Mouse (Mus musculus) MEL (cell line): ENCODE results near the gene Isca1. TPM values are rescaled to one million over a fixed set of nuclear protein-coding genes. Genes with fewer than 3 reads are reported as not detected.
"Not testable (repeated sequence)": the region's sequence is repeated elsewhere in the genome, so short reads cannot be mapped to it uniquely, and the experiment has no call there.

Source experiments
- DNase-seq: peaks from one replicate; pipeline ENCODE4 v3.0.0; 2011; ENCODE audit warnings: low read depth, low spot score
- H3K27ac ChIP-seq: 2 replicates; pipeline ENCODE4 v1.5.1; 2012; ENCODE audit warnings: low read depth, mild to moderate bottlenecking, control low read depth, low read length, moderate library complexity; ENCODE audit not compliant: control insufficient read depth
- H3K27me3 ChIP-seq, 2 experiments: fragments of 150-350 bp in 1 of 2; sonication (generic) in 1 of 2; 2 replicates each; pipeline ENCODE4 v1.6.1; 2012; ENCODE audit warnings: low read length in 2 of 2, mild to moderate bottlenecking in 2 of 2, improper control_type of control experiment in 1 of 2, moderate library complexity in 1 of 2; ENCODE audit not compliant: insufficient read depth in 2 of 2, control insufficient read depth in 1 of 2
- H3K36me3 ChIP-seq, 2 experiments: 2 replicates each; pipeline ENCODE4 v1.6.1; 2012 to 2014; ENCODE audit warnings: low read length in 2 of 2, improper control_type of control experiment in 1 of 2, inconsistent platforms in 1 of 2, mild to moderate bottlenecking in 1 of 2; ENCODE audit not compliant: insufficient read depth in 2 of 2, control insufficient read depth in 1 of 2
- H3K4me1 ChIP-seq, 2 experiments: fragments of 150-350 bp in 1 of 2; sonication (generic) in 1 of 2; 2 replicates each; pipeline ENCODE4 v1.6.1; 2012; ENCODE audit warnings: low read length in 2 of 2, improper control_type of control experiment in 1 of 2, mild to moderate bottlenecking in 1 of 2; ENCODE audit not compliant: insufficient read depth in 2 of 2, control insufficient read depth in 1 of 2
- H3K4me3 ChIP-seq, 2 experiments: fragments of 150-350 bp in 1 of 2; sonication (generic) in 1 of 2; 2 replicates each; pipeline ENCODE4 v1.5.1; 2012; ENCODE audit warnings: low read depth in 2 of 2, low read length in 2 of 2, mild to moderate bottlenecking in 2 of 2, moderate library complexity in 2 of 2, control low read depth in 1 of 2, improper control_type of control experiment in 1 of 2; ENCODE audit not compliant: control insufficient read depth in 1 of 2, insufficient read depth in 1 of 2
- H3K79me2 ChIP-seq: 2 replicates; pipeline ENCODE4 v1.6.1; 2012; ENCODE audit warnings: mild to moderate bottlenecking, low read length, moderate library complexity; ENCODE audit not compliant: control insufficient read depth, poor library complexity, insufficient read depth
- H3K9ac ChIP-seq: 2 replicates; pipeline ENCODE4 v1.6.1; 2012; ENCODE audit warnings: low read depth, mild to moderate bottlenecking, control low read depth, low read length, moderate library complexity; ENCODE audit not compliant: control insufficient read depth, poor library complexity, severe bottlenecking
- H3K9me3 ChIP-seq: fragments of 150-350 bp; sonication (generic); replicated peaks from 2 replicates; pipeline ENCODE4 v1.6.1; 2012; ENCODE audit warnings: mild to moderate bottlenecking, low read length, improper control_type of control experiment, moderate library complexity; ENCODE audit not compliant: insufficient read depth
- CHD1 ChIP-seq: IDR thresholded peaks from 2 replicates; pipeline ENCODE4 v1.6.1; 2012; ENCODE audit warnings: low read depth, mild to moderate bottlenecking, inconsistent platforms, low read length, improper control_type of control experiment
- CTCF ChIP-seq, 3 experiments: IDR thresholded peaks in 2 of 3; conservative IDR thresholded peaks in 1 of 3; 2 replicates each; pipeline ENCODE4 v1.5.1; 2011 to 2012; ENCODE audit warnings: low read length in 3 of 3, low read depth in 2 of 3, mild to moderate bottlenecking in 2 of 3, improper control_type of control experiment in 1 of 3, inconsistent platforms in 1 of 3, mixed read lengths in 1 of 3, moderate library complexity in 1 of 3; ENCODE audit not compliant: control insufficient read depth in 1 of 3, insufficient read depth in 1 of 3, poor library complexity in 1 of 3, severe bottlenecking in 1 of 3
- ETS1 ChIP-seq: IDR thresholded peaks from 2 replicates; pipeline ENCODE4 v1.6.1; 2012; ENCODE audit warnings: low read depth, mild to moderate bottlenecking, inconsistent platforms, low read length, improper control_type of control experiment, moderate library complexity
- MAFK ChIP-seq: IDR thresholded peaks from 2 replicates; pipeline ENCODE4 v1.6.1; 2011; ENCODE audit warnings: low read depth, mild to moderate bottlenecking, low read length, improper control_type of control experiment, borderline replicate concordance
- MYB ChIP-seq: IDR thresholded peaks from 2 replicates; pipeline ENCODE4 v1.6.1; 2011; ENCODE audit warnings: mild to moderate bottlenecking, low read depth, low read length, improper control_type of control experiment
- POLR2A ChIP-seq, 2 experiments: IDR thresholded peaks; 2 replicates each; pipeline ENCODE4 v1.6.1; 2011 to 2012; ENCODE audit warnings: low read length in 2 of 2, mild to moderate bottlenecking in 2 of 2, control low read depth in 1 of 2, improper control_type of control experiment in 1 of 2, low read depth in 1 of 2, moderate library complexity in 1 of 2; ENCODE audit not compliant: control insufficient read depth in 1 of 2, insufficient read depth in 1 of 2, poor library complexity in 1 of 2
- POLR2AphosphoS2 ChIP-seq: IDR thresholded peaks from 2 replicates; pipeline ENCODE4 v1.6.1; 2011; ENCODE audit warnings: low read length, improper control_type of control experiment
- POLR2AphosphoS5 ChIP-seq: IDR thresholded peaks from 2 replicates; pipeline ENCODE4 v1.6.1; 2012; ENCODE audit warnings: low read depth, borderline replicate concordance, mild to moderate bottlenecking, inconsistent platforms, low read length, moderate library complexity, mixed read lengths
- RAD21 ChIP-seq: IDR thresholded peaks from 2 replicates; pipeline ENCODE4 v1.6.1; 2011; ENCODE audit warnings: mild to moderate bottlenecking, low read depth, low read length, improper control_type of control experiment
- ZMIZ1 ChIP-seq: IDR thresholded peaks from 2 replicates; pipeline ENCODE4 v1.6.1; 2012; ENCODE audit warnings: low read depth, mild to moderate bottlenecking, inconsistent platforms, low read length, improper control_type of control experiment, moderate library complexity
- polyA plus RNA-seq, 2 experiments: library from polyadenylated mRNA; stranded (reverse) in 1 of 2; unstranded in 1 of 2; fragments of >175 nt in 1 of 2; fragments of >200 nt in 1 of 2; gene quantifications; 2 replicates each; pipeline versions ENCODE4 v1.2.1 to v1.2.4; 2012; ENCODE audit warnings: low replicate concordance in 2 of 2, low read depth in 1 of 2; ENCODE audit not compliant: insufficient read length in 2 of 2, insufficient read depth in 1 of 2, missing spikeins in 1 of 2
- total RNA-seq: library from RNA; depleted of rRNA; stranded (reverse); fragments of 300-350 nt; gene quantifications from 2 replicates; pipeline ENCODE4 v1.2.3, GENCODE M21; 2012; rRNA removed

Gene Isca1
- total and polyA plus RNA-seq, 3 experiments: 31.2 to 76.3 (median 63.5) TPM

DNA sequence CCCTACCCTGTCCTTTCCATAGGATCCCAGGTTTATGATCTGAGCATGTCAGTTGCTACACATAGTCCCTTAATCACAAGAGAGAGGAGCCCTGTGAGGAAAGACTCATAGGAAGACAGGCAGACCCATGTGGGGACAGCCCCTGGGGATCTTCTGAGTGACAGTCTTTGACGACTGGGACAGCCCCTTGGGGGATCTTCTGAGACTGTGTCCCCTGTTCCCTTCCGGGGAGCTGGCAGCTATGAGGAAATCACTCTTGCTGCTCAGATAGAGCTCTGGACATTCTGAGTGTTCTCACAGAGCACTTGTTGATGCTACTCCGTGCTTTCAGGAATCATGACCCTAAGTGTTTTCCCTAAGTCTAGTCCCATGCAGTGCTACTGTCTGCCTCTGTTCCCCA is 55.9 kb downstream of the Isca1 start:
- Histone ChIP-seq H3K27ac (no peak overlapping the region), H3K9me3 (no peaks in the 10 kb centered on the region), H3K27me3 (peaks cover 2 to 8% of the 10 kb centered on the region in 2 experiments; a peak in 3 of 4 replicates), H3K36me3 (no peaks in the 10 kb centered on the region), H3K79me2 (no peaks in the 10 kb centered on the region), H3K4me1 (no peaks in the 10 kb centered on the region), H3K9ac (no peak overlapping the region), H3K4me3 (no peak overlapping the region)
- no peak for DNase-seq
- TF ChIP-seq CTCF (IDR thresholded peaks at IDR 0.05 in 2 of 3, conservative IDR thresholded peaks at IDR 0.05 in 1 of 3; ENCODE audit: control insufficient read depth in 1 of 3, insufficient read depth in 1 of 3, low read depth in 2 of 3, low read length in 3 of 3, poor library complexity in 1 of 3, severe bottlenecking in 1 of 3) (no peak), POLR2A (IDR thresholded peaks at IDR 0.05; ENCODE audit: control insufficient read depth in 1 of 2, insufficient read depth in 1 of 2, low read depth in 1 of 2, low read length in 2 of 2, poor library complexity in 1 of 2) (no peak), POLR2AphosphoS5 (no peak), ETS1 (no peak), MYB (no peak), CHD1 (no peak), ZMIZ1 (no peak), MAFK (no peak), RAD21 (no peak)

- H3K4me1 ChIP-seq, DNase-seq, H3K79me2 ChIP-seq, H3K9me3 ChIP-seq, H3K4me3 ChIP-seq, H3K9ac ChIP-seq, H3K27ac ChIP-seq, H3K36me3 ChIP-seq, H3K27me3 ChIP-seq: not testable (repeated sequence)
Measured at GRCm38 (mm10) chr13:59711984-59712383, 57.6 kb downstream of the Isca1 start, which contains the start of gene Spata31d1b. Gene Spata31d1b (plus strand): TSS chr13:59712284.

DNA sequence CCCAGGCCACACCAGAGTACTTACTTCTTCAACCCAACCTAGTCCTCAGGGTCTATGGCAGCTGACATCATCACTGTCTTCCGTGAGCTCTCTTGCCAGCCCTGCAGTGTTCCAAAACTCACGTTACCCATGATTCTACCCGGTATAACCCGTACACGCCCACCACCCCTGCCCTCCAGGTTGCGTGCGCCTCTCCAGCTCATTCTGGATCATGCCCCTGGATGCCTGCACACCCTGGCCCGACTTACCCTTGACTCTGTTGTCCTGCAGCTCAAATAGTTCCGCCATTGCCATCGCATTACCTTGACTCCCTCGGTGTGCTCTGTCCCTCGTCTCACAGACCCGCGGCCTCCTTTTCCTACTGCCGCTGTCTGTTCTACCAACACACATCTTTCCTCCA is 59.4 kb downstream of the Isca1 start, which contains the start of gene Spata31d1a:
Spata31d1a (minus strand) TSS at position 101 of the 400 bp plus-strand sequence.
- H3K27ac ChIP-seq: no peak within 1 kb of the TSS
- H3K79me2 ChIP-seq: no peaks in the 10 kb centered on the region
- DNase-seq: no peak
- no peak within 1 kb of the TSS for H3K9ac ChIP-seq
- TF ChIP-seq POLR2AphosphoS2: no peak
- H3K9me3 ChIP-seq: no peaks in the 10 kb centered on the region
- no peak within 1 kb of the TSS for H3K4me3 ChIP-seq
- peaks cover 2 to 6% of the 10 kb centered on the region in 2 experiments for H3K27me3 ChIP-seq
- no peaks in the 10 kb centered on the region for H3K4me1 ChIP-seq
- no peaks in the 10 kb centered on the region for H3K36me3 ChIP-seq

Other genes with a start within 250 kb of the Isca1 start
- 24.2 and 29.8 TPM in 2 replicates for gene Agtpbp1, start 184.6 kb downstream of the Isca1 start, total RNA-seq
- 100 to 1,000 TPM in 1 of 2 experiments, 10 to 100 TPM in 1; 33.7 to 117 TPM for gene Agtpbp1, start 184.6 kb downstream of the Isca1 start, polyA plus RNA-seq
- gene Naa35, start 184.6 kb downstream of the Isca1 start, total RNA-seq: 19.5 and 25.8 TPM in 2 replicates
- gene Naa35, start 184.6 kb downstream of the Isca1 start, polyA plus RNA-seq: 10 to 100 TPM in 1 of 2 experiments, not detected in 1; 44.4 TPM
- gene Golm1, start 94.0 kb downstream of the Isca1 start, total RNA-seq: 22.1 and 23.6 TPM in 2 replicates
- 10 to 100 TPM in 1 of 2 experiments, not detected in 1; 26.8 TPM for gene Golm1, start 94.0 kb downstream of the Isca1 start, polyA plus RNA-seq
- not detected in 2 replicates for gene 4921517D22Rik, start 75.7 kb downstream of the Isca1 start, total RNA-seq
- gene 4921517D22Rik, start 75.7 kb downstream of the Isca1 start, polyA plus RNA-seq: not detected
- not detected in 2 replicates for gene Spata31d1a, start 59.5 kb downstream of the Isca1 start, total RNA-seq
- under 1 TPM in 1 of 2 experiments, not detected in 1; 0.03 TPM for gene Spata31d1a, start 59.5 kb downstream of the Isca1 start, polyA plus RNA-seq
- not detected in 2 replicates for gene Spata31d1b, start 57.5 kb downstream of the Isca1 start, total RNA-seq
- gene Spata31d1b, start 57.5 kb downstream of the Isca1 start, polyA plus RNA-seq: not detected
- not detected in 2 replicates for gene Spata31d1d, start 38.1 kb downstream of the Isca1 start, total RNA-seq
- gene Spata31d1d, start 38.1 kb downstream of the Isca1 start, polyA plus RNA-seq: not detected
- gene 1700014D04Rik, start 23.1 kb downstream of the Isca1 start, total RNA-seq: not detected in 2 replicates
- gene 1700014D04Rik, start 23.1 kb downstream of the Isca1 start, polyA plus RNA-seq: under 1 TPM in 1 of 2 experiments, not detected in 1; 0.06 TPM
- not detected in 2 replicates for gene Gm49354, start 12.4 kb upstream of the Isca1 start, total RNA-seq
- gene Gm49354, start 12.4 kb upstream of the Isca1 start, polyA plus RNA-seq: 1 to 10 TPM in 1 of 2 experiments, not detected in 1; 3.6 TPM
- 38.1 and 47.7 TPM in 2 replicates for gene Tut7, start 53.3 kb upstream of the Isca1 start, total RNA-seq
- 100 to 1,000 TPM in 1 of 2 experiments, 10 to 100 TPM in 1; 53.8 to 135 TPM for gene Tut7, start 53.3 kb upstream of the Isca1 start, polyA plus RNA-seq